Mouse (Mus musculus) cerebellum, adult 11-12 months (tissue): ENCODE measurements around the gene Prmt9.

Experiments
- DNase-seq: peaks from one replicate; pipeline ENCODE4 v3.0.0; 2022

Prmt9 gene

DNA sequence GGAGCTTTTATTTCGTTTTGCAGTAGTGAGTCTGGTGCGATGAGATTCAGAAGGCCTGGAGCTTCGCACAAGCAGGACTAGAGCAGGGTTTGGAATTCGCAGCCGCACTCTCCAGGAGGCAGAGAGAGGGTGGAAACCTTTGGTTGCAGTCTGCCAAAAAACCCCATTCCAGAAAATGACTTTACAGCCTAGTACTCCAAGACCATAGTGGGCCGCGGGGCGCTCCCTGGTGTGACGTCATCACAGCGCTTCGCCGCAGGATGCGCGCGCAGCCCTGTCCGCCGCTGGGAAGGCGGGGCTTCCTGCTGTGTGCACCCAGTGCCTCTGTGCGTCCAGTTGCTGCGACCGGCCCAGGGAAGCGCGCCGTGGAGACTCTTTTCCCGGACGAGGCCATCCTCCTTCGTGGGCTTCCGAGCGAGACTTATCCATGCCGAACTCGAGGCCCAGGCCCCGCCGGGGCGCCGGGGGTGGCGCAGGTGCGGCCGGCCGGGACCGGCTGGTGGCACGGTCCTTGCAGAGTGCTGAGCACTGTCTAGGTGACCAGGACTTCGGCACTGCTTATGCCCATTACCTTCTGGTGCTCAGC lies at the start of gene Prmt9:
TSS of gene Prmt9 (plus strand) at position 277 of the 586 bp plus-strand sequence.
- DNase-seq: peak; percentile 87

DNA sequence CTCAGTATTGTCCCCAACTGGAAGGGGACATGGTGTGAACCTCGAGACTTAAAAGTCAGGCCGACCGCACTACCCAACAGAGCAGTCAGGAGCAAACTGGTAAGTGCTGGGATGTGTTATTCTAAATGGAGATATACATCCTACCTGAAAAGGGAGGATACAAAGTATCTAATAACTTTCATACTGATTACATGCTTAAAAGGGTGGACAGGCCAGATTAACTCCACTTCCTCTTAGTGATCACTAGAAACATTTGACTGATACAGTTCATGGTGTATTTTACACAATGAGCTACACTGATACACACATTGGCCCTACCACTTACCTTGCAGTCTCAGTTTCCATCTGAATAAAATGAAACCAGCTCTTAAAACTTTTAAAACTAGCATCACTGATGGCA lies 48.9 kb upstream of the Prmt9 start:
- DNase-seq: no peak

GRCm38 (mm10) chr8:77501131-77501530 lies 48.1 kb upstream of the Prmt9 start:
- DNase-seq: no peak

DNA sequence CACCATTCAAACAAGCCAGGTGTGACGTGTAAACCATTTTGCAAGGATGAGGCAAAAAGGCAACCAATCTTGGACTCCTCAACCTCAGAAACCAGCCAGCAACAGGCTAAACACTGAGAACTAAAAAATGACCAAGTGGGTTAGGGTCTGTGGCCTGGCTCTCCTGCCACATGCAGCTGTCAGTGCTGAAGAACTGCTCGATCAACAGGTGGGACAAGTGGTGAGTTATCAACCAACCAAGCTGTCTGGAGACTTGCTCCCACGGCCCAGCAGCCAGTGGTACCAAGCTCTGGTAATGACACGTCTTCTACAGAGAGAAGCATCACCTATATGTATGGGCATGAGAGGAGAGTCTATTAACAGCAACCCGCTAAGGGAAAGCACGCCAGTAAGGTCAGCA lies 46.6 kb upstream of the Prmt9 start:
- no peak for DNase-seq

DNA sequence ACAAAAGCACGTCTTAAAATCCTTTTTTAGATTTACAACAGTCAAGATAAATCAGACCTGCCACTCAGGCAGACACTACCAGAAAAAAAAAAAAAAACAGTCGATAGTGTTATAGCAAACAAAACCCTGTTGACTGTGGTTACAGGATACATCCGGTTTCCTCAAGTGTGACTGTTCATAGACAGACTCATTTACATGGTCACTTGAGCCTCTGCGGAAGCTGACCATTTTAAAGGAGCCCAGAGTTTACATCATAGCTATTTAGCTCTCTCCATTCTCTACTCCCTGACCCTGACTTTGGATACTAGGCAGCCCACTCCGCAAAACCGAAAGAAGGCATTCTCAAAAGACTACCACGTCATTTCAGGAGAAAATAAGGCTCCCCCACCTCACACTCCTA lies 42.7 kb upstream of the Prmt9 start:
- DNase-seq: no peak

GRCm38 (mm10) chr8:77507510-77508035 lies 41.6 kb upstream of the Prmt9 start:
- no peak for DNase-seq

- no peak for DNase-seq
Measured at GRCm38 (mm10) chr8:77509044-77509443, 40.2 kb upstream of the Prmt9 start.

DNA sequence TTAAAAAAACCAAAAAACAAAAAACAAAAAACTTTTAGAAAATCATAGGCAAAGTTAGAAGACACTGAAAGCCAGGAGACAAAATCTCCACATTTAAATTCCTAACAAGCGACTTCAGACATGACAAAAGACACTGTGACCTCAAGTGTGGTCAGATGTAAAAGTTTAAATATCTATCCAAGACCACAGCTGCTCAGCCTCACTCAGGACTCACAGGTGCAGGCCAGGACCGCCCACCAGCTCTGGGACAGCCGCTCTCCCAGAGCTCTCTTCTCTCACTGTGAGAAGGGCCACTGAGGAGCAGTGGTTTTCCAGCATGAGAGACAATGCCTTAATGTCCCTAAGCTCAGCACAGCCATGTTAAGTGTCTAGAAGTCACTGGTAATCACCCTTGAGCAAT lies 38.8 kb upstream of the Prmt9 start:
- DNase-seq: no peak

- no peak for DNase-seq
Measured at GRCm38 (mm10) chr8:77511750-77512493, 37.3 kb upstream of the Prmt9 start.

GRCm38 (mm10) chr8:77515201-77515600 lies 34.0 kb upstream of the Prmt9 start:
- DNase-seq: peak; percentile 42

- peak; percentile 62 for DNase-seq
Measured at GRCm38 (mm10) chr8:77515786-77516185, 33.4 kb upstream of the Prmt9 start.

GRCm38 (mm10) chr8:77516845-77517244 lies 32.4 kb upstream of the Prmt9 start:
- peak; percentile 21 for DNase-seq

DNA sequence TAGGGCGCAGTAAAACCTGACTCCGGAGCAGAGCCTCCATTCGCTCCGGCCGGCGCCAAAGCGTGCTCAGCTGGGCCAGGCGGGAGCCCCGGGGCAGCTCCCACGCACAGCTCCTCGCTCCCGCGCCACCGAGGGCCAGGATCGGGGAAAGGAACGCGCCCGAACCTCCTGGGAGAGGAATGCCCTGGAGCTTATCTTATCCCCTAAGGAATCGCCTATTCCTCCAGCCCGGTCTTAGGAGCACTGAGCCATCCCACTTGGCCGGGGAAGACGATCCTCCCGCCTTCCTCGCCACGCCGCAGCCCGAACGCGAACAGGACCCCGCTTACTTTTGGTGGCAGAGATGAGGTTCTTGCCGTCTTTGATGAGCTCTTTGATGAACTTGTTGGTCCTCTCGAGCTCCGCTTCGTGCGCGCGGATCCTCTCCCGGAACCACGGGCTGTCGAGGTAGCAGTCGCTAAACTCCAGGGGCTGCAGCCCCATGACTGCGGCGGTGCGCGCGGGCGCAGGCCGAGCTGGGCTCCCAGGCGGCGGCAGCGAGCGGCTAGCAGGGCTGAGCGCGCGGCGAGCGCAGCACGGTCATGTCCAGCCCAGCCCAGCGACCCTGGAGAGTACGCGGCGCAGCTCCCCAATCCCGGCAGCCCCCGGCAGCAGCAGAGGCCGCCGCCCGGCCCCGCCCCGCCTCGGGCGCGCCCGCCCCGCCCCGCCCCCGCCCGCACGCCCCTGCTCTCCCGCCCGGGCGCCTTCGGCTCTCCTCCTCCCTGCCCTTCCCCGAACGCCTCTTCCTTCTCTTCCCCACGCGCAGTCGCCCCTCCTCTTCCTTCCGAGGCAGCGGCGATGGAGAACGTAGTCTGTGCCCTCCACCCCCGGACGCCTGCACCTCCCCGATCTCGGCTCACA lies 31.6 kb upstream of the Prmt9 start, which contains the start of gene Arhgap10:
TSS of gene Arhgap10 (minus strand) at position 653 of the 900 bp plus-strand sequence.
- peak; percentile 79 for DNase-seq

DNA sequence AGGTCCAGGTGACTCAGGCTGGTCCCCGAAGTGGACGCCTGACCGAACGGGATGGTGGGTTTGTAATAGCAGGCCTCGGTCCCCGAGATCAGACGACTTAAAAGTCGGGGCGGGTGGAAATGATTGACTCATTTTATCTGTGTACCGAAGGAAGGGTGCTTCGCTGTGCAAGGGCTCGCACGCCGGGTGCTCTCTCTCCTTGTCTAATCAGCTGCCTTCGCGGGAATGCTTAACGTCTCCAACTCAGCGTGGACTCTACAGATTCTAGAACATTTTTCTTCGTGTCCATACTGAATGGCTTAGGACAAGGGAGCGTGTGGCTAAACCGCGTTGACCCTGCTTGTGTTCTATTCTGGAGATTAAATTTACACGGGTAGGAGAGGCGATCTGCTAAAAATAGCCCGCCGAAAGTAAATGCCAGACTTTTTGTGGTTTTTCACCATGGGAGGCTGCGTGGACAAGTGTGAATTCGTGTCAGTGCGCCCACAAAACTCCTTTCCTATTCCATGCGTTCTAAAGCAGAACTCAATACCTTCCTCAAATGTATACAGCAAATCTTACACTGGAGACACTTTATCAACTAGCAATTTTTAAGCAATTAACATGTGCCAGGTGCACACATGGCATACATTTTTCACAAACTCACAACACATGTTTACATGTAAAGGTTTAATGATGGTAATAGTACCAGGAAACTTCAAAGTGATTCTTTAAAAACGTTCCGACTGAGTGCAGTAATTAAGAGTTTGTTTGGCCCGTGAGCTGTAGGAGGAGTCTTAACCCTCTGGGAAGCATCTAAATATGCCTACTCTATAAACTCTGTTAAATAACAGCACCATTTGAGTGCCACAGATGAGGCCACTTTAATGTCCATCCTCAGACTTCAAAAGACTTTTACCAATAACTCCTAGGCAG lies 30.7 kb upstream of the Prmt9 start:
- no peak for DNase-seq

- no peak for DNase-seq
Measured at GRCm38 (mm10) chr8:77520601-77521000, 28.6 kb upstream of the Prmt9 start.

- DNase-seq: no peak
Measured at GRCm38 (mm10) chr8:77521028-77521785, 28.0 kb upstream of the Prmt9 start.

DNA sequence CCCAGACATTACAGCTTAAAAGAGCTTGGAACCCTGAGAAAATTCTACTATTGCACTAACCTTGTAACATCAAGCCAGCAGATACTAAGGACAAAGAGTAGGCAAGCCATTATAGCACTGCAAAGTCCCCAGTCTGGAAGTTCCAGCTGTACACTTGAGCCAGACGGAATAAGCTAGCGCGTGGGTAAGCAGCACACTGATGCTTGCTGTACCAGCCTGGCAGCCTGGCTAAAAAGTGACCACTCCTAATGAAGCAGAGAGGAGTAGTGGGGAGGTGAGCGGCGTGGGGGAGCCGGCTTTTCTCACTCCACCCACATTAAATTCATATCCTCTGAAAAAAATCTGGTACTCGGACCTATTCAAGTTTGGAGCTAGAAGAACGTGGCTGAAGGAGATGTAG lies 26.2 kb upstream of the Prmt9 start:
- DNase-seq: no peak

DNA sequence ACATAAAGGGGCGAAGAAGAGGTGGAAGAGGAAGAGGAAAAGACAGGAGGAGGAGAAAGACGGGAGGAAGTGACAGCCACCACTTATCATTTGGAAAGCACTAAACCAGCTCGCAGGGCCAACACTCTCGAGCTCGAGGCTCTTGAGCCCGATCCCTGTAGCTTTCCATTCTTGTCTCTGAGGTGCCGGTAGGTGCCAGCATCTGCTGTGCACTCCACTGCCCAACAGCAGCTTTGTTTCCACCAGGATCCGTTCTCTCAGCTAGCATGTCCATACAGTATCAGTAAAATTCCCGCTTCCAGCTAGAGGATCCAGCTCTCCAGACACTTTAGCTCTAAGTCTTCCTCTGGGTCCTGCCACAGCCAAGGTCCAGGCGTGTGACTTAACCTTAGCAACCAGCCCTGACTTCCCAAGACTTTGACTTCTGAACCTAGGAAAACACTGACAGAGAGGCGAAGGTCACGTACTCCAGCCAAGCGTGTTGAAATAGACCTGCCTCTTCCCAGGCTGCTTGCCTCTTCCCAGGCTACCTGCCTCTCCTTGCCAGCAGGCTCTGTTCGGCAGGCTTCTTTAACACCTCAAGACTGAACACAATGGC lies 25.1 kb upstream of the Prmt9 start:
- DNase-seq: no peak

GRCm38 (mm10) chr8:77524906-77525305 lies 24.3 kb upstream of the Prmt9 start:
- no peak for DNase-seq

GRCm38 (mm10) chr8:77526130-77526529 lies 23.1 kb upstream of the Prmt9 start:
- DNase-seq: no peak
